Mouse (Mus musculus): ENCODE results near the gene Ctxn2. TPM values are rescaled to one million over a fixed set of nuclear protein-coding genes. Genes with fewer than 3 reads are reported as not detected.
A peak's percentile ranks its signal among the peaks of the same experiment; 100 is the strongest.
"Not testable (repeated sequence)": the region's sequence is repeated elsewhere in the genome, so short reads cannot be mapped to it uniquely, and the experiment has no call there.

Ctxn2 gene
- polyA plus RNA-seq (2016; fragmentation: Nextera tagmentation; extraction: Ambion mirVana) = 0.59 and 1.0 TPM in 2 replicates

- Histone ChIP-seq H3K4me2 (replicated peaks) (peak within 1 kb of the TSS; percentile 67), H3K27ac (no peak within 1 kb of the TSS), H3K27me3 (replicated peaks) (no peaks in the 10 kb centered on the region), H3K9me3 (no peaks in the 10 kb centered on the region), H3K9ac (0 out of 2 replicates have a peak within 1 kb of the TSS, but pooled peaks have one; percentile 22), H3K36me3 (no peaks in the 10 kb centered on the region), H3K4me3 (peak within 1 kb of the TSS; percentile 37), H3K4me1 (peaks cover 9% of the 10 kb centered on the region; the same call in 1 of the 2 replicates)
- ATAC-seq (ENCODE audit: low FRiP score, low read depth) = peak; percentile 72
- WGBS = 2% methylated on average over 39 of the region's 39 CpGs
These were observed at the start of gene Ctxn2 for GRCm38 (mm10) chr2:125135903-125136811. Gene Ctxn2 (plus strand): TSS chr2:125136692.

DNA sequence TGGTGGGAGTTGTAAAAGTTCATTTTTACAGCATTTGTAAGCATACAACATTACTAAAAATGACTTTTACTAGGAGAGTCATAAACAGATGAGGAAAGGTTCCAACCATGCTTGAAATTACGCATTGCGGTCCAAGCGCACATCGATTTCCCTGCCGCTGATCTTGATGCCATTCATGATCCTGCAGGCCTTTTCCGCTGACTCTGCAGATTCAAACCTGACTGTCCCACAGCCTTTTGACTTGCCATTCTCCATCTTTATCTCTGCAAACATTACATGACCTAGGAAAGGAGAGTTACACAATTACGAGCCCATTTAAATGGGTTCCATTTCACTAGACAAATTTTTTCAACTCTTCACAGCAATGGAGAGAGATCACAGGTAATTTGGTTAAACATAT lies 47.7 kb upstream of the Ctxn2 start:
- Histone ChIP-seq H3K27me3 (replicated peaks) (no peaks in the 10 kb centered on the region), H3K4me2 (replicated peaks) (no peak overlapping the region), H3K4me1 (no peaks in the 10 kb centered on the region), H3K9ac (no peak overlapping the region), H3K27ac (no peak overlapping the region), H3K36me3 (peaks cover 32% of the 10 kb centered on the region), H3K9me3 (no peaks in the 10 kb centered on the region), H3K4me3 (no peak overlapping the region)
- ATAC-seq (ENCODE audit: low FRiP score, low read depth) = no peak
- 93% methylated on average over 7 of the region's 7 CpGs for WGBS

- not testable (repeated sequence) for H3K4me3 ChIP-seq; ATAC-seq (ENCODE audit: low FRiP score, low read depth); H3K4me2 ChIP-seq (replicated peaks); H3K9ac ChIP-seq; H3K27ac ChIP-seq; H3K9me3 ChIP-seq; H3K4me1 ChIP-seq; H3K27me3 ChIP-seq (replicated peaks)
- peaks cover 39% of the 10 kb centered on the region for H3K36me3 ChIP-seq
- WGBS = 75% methylated on average over 3 of the region's 3 CpGs
These were observed 44.4 kb upstream of the Ctxn2 start for GRCm38 (mm10) chr2:125092123-125092522.

GRCm38 (mm10) chr2:125104491-125104890 lies 32.0 kb upstream of the Ctxn2 start:
- H3K9me3 ChIP-seq; H3K4me2 ChIP-seq (replicated peaks); H3K9ac ChIP-seq; H3K4me1 ChIP-seq; H3K27ac ChIP-seq; ATAC-seq (ENCODE audit: low FRiP score, low read depth); H3K27me3 ChIP-seq (replicated peaks); H3K4me3 ChIP-seq: not testable (repeated sequence)
- WGBS = 96% methylated on average over 13 of the region's 13 CpGs
- H3K36me3 ChIP-seq = peaks cover 47% of the 10 kb centered on the region

- not testable (repeated sequence) for H3K4me2 ChIP-seq (replicated peaks); ATAC-seq (ENCODE audit: low FRiP score, low read depth); H3K9ac ChIP-seq; H3K9me3 ChIP-seq; H3K27ac ChIP-seq; H3K27me3 ChIP-seq (replicated peaks); H3K4me1 ChIP-seq; H3K4me3 ChIP-seq
- peaks cover 42% of the 10 kb centered on the region for H3K36me3 ChIP-seq
- 89% methylated on average over 4 of the region's 4 CpGs for WGBS
These were observed 30.0 kb upstream of the Ctxn2 start for GRCm38 (mm10) chr2:125106536-125106935.

DNA sequence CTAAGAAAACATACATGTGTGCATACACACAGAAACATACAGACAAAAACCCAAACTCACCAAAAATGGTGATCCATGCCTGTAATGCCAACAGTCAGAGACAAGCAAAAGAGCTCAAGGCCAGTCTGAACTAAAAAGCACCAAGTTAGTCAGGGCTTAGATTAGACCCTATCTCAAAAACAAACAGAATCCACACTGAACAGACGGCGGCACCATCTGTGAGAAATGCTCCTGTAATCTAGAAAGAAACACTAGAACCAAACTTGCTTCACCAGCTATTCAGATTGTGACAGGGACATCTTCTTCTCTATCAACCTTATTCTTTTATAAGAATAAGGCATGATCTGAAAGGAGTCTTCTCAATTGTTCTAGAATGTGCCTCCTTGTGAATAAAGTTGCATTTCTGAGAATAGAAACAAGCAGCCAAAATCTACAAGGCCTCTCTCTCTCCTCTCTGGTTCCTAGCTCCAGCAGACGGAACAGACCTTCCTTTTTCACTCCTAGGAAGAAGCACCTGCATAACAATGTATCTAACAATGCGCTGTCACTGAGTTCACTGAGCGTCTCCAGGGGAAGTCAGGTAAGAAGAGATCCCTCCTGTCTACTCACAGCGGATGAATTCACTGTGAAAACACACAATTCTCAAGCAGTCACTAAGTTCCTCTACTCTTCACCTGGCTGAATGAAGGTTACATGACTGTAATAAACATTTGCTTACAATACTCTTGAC lies 16.9 kb upstream of the Ctxn2 start:
- WGBS = 80% methylated on average over 6 of the region's 6 CpGs

GRCm38 (mm10) chr2:125122288-125122623 lies 14.2 kb upstream of the Ctxn2 start:
- ATAC-seq (ENCODE audit: low FRiP score, low read depth) = peak; percentile 19; the same call in 1 of the 2 replicates
- Histone ChIP-seq H3K9ac (peak overlapping the region; percentile 97), H3K27ac (no peak overlapping the region), H3K4me3 (peak overlapping the region; percentile 90), H3K9me3 (no peaks in the 10 kb centered on the region), H3K4me2 (replicated peaks) (peak overlapping the region; percentile 68), H3K27me3 (replicated peaks) (no peaks in the 10 kb centered on the region), H3K36me3 (no peaks in the 10 kb centered on the region), H3K4me1 (peaks cover 22% of the 10 kb centered on the region)
- 11% methylated on average over 4 of the region's 4 CpGs for WGBS

More for the DNA sequence above, 16.9 kb upstream of the Ctxn2 start:
- H3K4me3 ChIP-seq = no peak overlapping the region
- H3K27me3 ChIP-seq (replicated peaks) = no peaks in the 10 kb centered on the region
- peaks cover 22% of the 10 kb centered on the region for H3K4me1 ChIP-seq
- peaks cover 11% of the 10 kb centered on the region; the same call in 1 of the 2 replicates for H3K36me3 ChIP-seq
- H3K9ac ChIP-seq = no peak overlapping the region
- H3K27ac ChIP-seq = no peak overlapping the region
- 0 out of 2 replicates have a peak overlapping the region, but pooled peaks have one; percentile 12 for H3K4me2 ChIP-seq (replicated peaks)
- H3K9me3 ChIP-seq = no peaks in the 10 kb centered on the region
- no peak for ATAC-seq (ENCODE audit: low FRiP score, low read depth)

DNA sequence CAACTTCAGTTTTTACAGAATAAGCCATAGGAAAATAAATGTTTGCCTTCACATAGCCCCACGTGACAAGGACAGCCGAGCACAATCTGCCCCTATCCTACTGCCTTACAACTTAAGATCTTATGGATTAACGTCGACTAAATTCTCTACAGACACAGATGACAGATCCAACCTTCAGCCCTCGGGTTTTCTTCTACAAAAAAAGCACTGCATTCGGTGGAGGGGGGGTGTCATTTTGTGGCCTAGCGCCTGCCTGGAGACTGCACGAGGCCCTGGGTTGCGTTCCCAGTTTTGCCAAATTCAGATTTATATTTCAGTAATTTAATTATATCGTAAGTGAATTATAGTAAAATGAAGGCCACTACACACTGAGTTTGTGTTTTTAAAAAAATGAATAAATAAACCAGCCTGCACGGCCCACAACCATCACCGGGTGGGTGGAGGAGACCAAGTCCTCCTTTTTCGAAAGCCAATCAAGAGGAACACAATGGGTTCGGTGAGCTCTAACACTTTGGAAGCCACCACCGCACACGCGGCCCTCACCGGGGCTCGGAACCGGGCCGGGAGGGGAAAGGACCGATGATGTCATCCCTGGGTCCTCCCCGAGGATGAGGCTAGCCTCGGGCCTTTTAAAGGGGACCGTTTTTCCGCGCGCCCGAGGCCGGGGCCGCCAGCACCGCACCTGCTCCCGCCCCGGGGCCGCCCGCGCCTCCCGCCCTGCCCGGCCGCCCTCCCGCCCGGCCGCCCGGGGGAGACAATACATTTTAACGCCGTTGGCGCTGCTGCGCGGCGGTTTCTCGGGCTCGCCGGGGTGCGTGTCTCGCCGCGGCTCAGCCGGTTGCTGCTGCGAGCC lies 13.6 kb upstream of the Ctxn2 start:
- under 1% methylated on average over 59 of the region's 59 CpGs for WGBS
- H3K4me1 ChIP-seq = peaks cover 22% of the 10 kb centered on the region
- H3K27ac ChIP-seq = peak overlapping the region; percentile 81
- peak; percentile 81 for ATAC-seq (ENCODE audit: low FRiP score, low read depth)
- H3K4me2 ChIP-seq (replicated peaks) = peak overlapping the region; percentile 68
- H3K9ac ChIP-seq = peak overlapping the region; percentile 97
- H3K27me3 ChIP-seq (replicated peaks) = no peaks in the 10 kb centered on the region
- H3K36me3 ChIP-seq = no peaks in the 10 kb centered on the region
- no peaks in the 10 kb centered on the region for H3K9me3 ChIP-seq
- H3K4me3 ChIP-seq = peak overlapping the region; percentile 90

GRCm38 (mm10) chr2:125123477-125123852 lies 13.0 kb upstream of the Ctxn2 start, which contains the start of gene Myef2:
Gene Myef2 (minus strand): TSS chr2:125123661.
- peak within 1 kb of the TSS; percentile 68 for H3K4me2 ChIP-seq (replicated peaks)
- H3K4me1 ChIP-seq = peaks cover 22% of the 10 kb centered on the region
- no peaks in the 10 kb centered on the region for H3K27me3 ChIP-seq (replicated peaks)
- peak within 1 kb of the TSS; percentile 90 for H3K4me3 ChIP-seq
- peak; percentile 89 for ATAC-seq (ENCODE audit: low FRiP score, low read depth)
- peak within 1 kb of the TSS; percentile 97 for H3K9ac ChIP-seq
- under 1% methylated on average over 48 of the region's 48 CpGs for WGBS
- H3K27ac ChIP-seq = peak within 1 kb of the TSS; percentile 81
- no peaks in the 10 kb centered on the region for H3K9me3 ChIP-seq
- no peaks in the 10 kb centered on the region for H3K36me3 ChIP-seq

- no peak overlapping the region for H3K27ac ChIP-seq
- no peak overlapping the region for H3K4me3 ChIP-seq
- H3K4me2 ChIP-seq (replicated peaks) = no peak overlapping the region
- H3K27me3 ChIP-seq (replicated peaks) = no peaks in the 10 kb centered on the region
- no peaks in the 10 kb centered on the region for H3K9me3 ChIP-seq
- no peak for ATAC-seq (ENCODE audit: low FRiP score, low read depth)
- H3K4me1 ChIP-seq = peaks cover 12% of the 10 kb centered on the region
- 37% methylated on average over 4 of the region's 4 CpGs for WGBS
- no peak overlapping the region for H3K9ac ChIP-seq
- no peaks in the 10 kb centered on the region for H3K36me3 ChIP-seq
These were observed 10.7 kb upstream of the Ctxn2 start for GRCm38 (mm10) chr2:125125824-125126223.

DNA sequence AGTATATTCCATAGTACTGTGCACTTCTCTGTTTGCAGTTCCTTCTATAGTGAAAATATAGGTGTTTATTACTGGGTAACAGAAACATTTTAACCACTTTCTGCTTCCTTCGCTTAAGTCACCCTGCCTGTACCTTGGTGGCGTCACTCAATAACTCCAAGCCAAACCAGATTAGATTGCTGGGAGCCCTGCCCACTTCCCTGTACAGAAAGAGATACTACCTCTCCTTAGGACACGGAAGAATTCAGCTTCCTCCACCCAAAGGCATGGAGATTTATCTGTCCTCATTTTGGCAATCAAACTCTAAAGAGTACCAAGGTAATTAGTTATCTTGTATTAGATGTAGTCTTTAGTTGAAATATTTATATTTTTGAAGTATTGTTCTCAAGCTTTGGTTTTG lies 9.7 kb upstream of the Ctxn2 start:
- H3K9me3 ChIP-seq = no peaks in the 10 kb centered on the region
- no peak overlapping the region for H3K4me2 ChIP-seq (replicated peaks)
- no peak overlapping the region for H3K9ac ChIP-seq
- no peak overlapping the region for H3K4me3 ChIP-seq
- 84% methylated on average over 3 of the region's 3 CpGs for WGBS
- no peaks in the 10 kb centered on the region for H3K36me3 ChIP-seq
- H3K27me3 ChIP-seq (replicated peaks) = no peaks in the 10 kb centered on the region
- no peak overlapping the region for H3K27ac ChIP-seq
- ATAC-seq (ENCODE audit: low FRiP score, low read depth) = no peak
- H3K4me1 ChIP-seq = peaks cover 4% of the 10 kb centered on the region
